Mouse (Mus musculus) embryonic fibroblast, embryonic 13.5 days (primary cell): ENCODE measurements around the gene C2cd4b.

Source experiments
- CTCF ChIP-seq: IDR thresholded peaks from 2 replicates; pipeline ENCODE4 v1.5.1; 2011; ENCODE audit warnings: mild to moderate bottlenecking, control low read depth, low read length, moderate library complexity, borderline replicate concordance; ENCODE audit not compliant: insufficient read depth
- POLR2A ChIP-seq: IDR thresholded peaks from 2 replicates; pipeline ENCODE4 v1.6.1; 2011; ENCODE audit warnings: low read depth, mild to moderate bottlenecking, control low read depth, low read length, moderate library complexity

DNA sequence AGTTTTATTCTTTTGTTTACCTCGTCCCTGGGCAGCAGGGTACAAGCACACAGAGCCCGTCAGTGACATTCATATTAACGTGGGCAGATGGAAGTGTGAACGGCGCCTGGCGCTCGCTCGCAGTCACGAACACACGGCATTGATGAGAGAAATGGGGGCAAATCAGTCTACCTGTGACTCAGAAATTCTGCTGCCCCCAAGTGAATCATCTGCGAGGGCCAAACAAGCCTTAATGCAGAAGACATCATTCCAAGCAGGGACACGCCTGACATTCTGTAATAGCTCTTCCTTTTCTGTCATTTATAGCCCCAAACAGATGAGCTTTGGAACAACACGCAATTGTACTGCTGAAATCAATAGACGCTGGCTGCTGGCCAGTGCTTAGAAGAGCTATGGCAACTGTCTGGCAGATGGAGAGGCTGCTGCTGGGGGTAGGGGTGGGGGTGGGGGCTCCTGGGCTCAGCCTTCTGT, 36.0 kb downstream of the C2cd4b start:
- TF ChIP-seq CTCF (no peak), POLR2A (no peak)
